In the genomic region with DNA sequence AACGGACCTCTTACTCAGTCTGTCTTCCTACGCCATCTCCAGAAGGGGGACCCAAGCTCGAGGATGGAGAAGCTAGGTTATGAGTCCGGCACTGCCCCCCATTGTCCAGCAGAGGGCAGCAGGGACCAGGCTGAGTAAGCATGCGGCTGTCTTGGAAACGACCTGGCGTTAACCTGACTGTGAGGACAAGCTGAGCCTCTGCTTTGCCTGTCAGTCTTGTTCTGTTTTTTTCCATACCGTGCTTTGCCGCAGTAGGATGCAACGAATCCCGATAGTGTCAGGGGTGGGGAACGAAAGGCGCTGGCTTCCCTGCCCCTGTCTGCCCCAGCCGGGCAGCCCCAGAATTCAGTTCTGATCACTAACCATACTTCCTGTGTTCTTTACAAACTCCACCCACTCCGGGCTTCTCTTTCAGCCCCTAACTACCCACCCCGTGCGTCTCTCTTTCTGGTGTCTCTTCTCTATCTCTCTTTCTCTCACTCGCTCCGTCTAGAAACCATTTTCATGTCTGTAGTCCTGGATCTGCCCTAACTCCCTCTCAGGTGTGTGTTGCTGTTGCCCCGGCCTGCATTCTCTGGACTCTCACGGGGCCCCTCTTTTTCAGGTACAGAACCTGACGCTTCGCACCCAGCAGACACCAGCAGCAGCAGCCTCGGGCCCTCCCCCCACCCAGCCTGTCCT, we compare ENCODE assay signal across 8 mouse cellular contexts. TPM values are rescaled to one million over a fixed set of nuclear protein-coding genes. Genes with fewer than 3 reads are reported as not detected.
DNase-seq lines count a peak whose midpoint lies in the region; ATAC-seq and TF ChIP-seq lines count a peak whose summit lies in the region.

No protein-coding gene starts in this region.

- no peak for TF ChIP-seq POLR2A in limb, embryonic 14.5 days (IDR thresholded peaks at IDR 0.05; ENCODE audit: borderline replicate concordance, extremely low read depth, insufficient read depth, insufficient read length)

- peak overlapping the region; percentile 62 for H3K4me2 ChIP-seq in embryonic facial prominence, embryonic 14.5 days (ENCODE audit: low read depth, low read length)
- peak overlapping the region; percentile 39 for H3K4me2 ChIP-seq in limb, embryonic 14.5 days (replicated peaks; ENCODE audit: low read depth, low read length, severe bottlenecking)

- no peaks in the 10 kb centered on the region for H3K9me3 ChIP-seq in embryonic facial prominence, embryonic 14.5 days (ENCODE audit: control insufficient read depth, low read length)
- H3K9me3 ChIP-seq in limb, embryonic 14.5 days (ENCODE audit: control insufficient read depth, low read length) = no peaks in the 10 kb centered on the region

- peak overlapping the region; percentile 32 for H3K9ac ChIP-seq in embryonic facial prominence, embryonic 14.5 days (ENCODE audit: low read depth, low read length)
- no peak overlapping the region for H3K9ac ChIP-seq in limb, embryonic 14.5 days (ENCODE audit: low read depth, low read length, severe bottlenecking)

- H3K4me3 ChIP-seq in embryonic facial prominence, embryonic 14.5 days (ENCODE audit: low read depth, low read length) = peak overlapping the region; percentile 31
- no peak overlapping the region for H3K4me3 ChIP-seq in limb, embryonic 14.5 days (replicated peaks; ENCODE audit: low read length)

- H3K27ac ChIP-seq in embryonic facial prominence, embryonic 14.5 days (replicated peaks; ENCODE audit: low read depth, low read length) = peak overlapping the region; percentile 65
- H3K27ac ChIP-seq in limb, embryonic 14.5 days (replicated peaks; ENCODE audit: low read depth, low read length) = no peak overlapping the region

- H3K36me3 ChIP-seq in embryonic facial prominence, embryonic 14.5 days (ENCODE audit: control insufficient read depth, insufficient read depth, low read length) = no peaks in the 10 kb centered on the region
- H3K36me3 ChIP-seq in limb, embryonic 14.5 days (ENCODE audit: control insufficient read depth, insufficient read depth, low read length) = no peaks in the 10 kb centered on the region; the same call in 1 of the 2 replicates

- H3K27me3 ChIP-seq in embryonic facial prominence, embryonic 14.5 days (replicated peaks; ENCODE audit: control insufficient read depth, insufficient read depth, low read length) = no peaks in the 10 kb centered on the region
- H3K27me3 ChIP-seq in limb, embryonic 14.5 days (ENCODE audit: control insufficient read depth, insufficient read depth, low read length) = no peaks in the 10 kb centered on the region

- peak; percentile 97 for DNase-seq in 3T3-L1 (ENCODE audit: low read depth, low spot score)
- DNase-seq in adrenal gland, postnatal 4 days (ENCODE audit: low spot score in 2 of 2) = peak; percentile 71 to 86
- peak; percentile 96 for DNase-seq in embryonic facial prominence, embryonic 14.5 days (ENCODE audit: low spot score)
- peak; percentile 94 for DNase-seq in heart, adult 8-10 months (ENCODE audit: low spot score)
- peak; percentile 96 for DNase-seq in kidney, adult 9 months
- DNase-seq in limb, embryonic 14.5 days (ENCODE audit: low spot score) = peak; percentile 92
- DNase-seq in monocyte, adult 2 months (ENCODE audit: low read depth in 1 of 2, low spot score in 2 of 2) = peak; percentile 71 to 81
- peak; percentile 84 to 87 for DNase-seq in spleen, postnatal 36 days (ENCODE audit: low spot score in 2 of 2)

- H3K4me1 ChIP-seq in embryonic facial prominence, embryonic 14.5 days (ENCODE audit: control insufficient read depth, insufficient read depth, low read length) = peaks cover 36% of the 10 kb centered on the region
- peaks cover 27% of the 10 kb centered on the region for H3K4me1 ChIP-seq in limb, embryonic 14.5 days (ENCODE audit: control insufficient read depth, insufficient read depth, low read length)

- ATAC-seq in embryonic facial prominence, embryonic 14.5 days (ENCODE audit: low read depth) = peak; percentile 74
- ATAC-seq in limb, embryonic 14.5 days (ENCODE audit: low FRiP score, low read depth) = peak; percentile 62

- WGBS in embryonic facial prominence, embryonic 14.5 days = 4% methylated on average over 24 of the region's 24 CpGs
- 15% methylated on average over 24 of the region's 24 CpGs for WGBS in limb, embryonic 14.5 days

RNA-seq across cellular contexts. Expression of a gene that starts 43.6 kb away (rescaled TPM):
- under 1 TPM; 0.34 to 0.70 TPM for total RNA-seq in adrenal gland, postnatal 4 days (2021)
- polyA plus RNA-seq in embryonic facial prominence, embryonic 14.5 days (2014; fragmentation: Nextera tagmentation; extraction: Ambion mirVana) = 0.13 TPM in 2 replicates
- total RNA-seq in heart, adult 8-10 months (2022) = under 1 TPM in 2 of 4 experiments, not detected in 2; 0.09 to 0.11 TPM
- 1.7 and 2.1 TPM in 2 replicates for polyA plus RNA-seq in limb, embryonic 14.5 days (2012; rRNA removed)
- 0.15 and 0.39 TPM in 2 replicates for polyA plus RNA-seq in limb, embryonic 14.5 days (2014; fragmentation: Nextera tagmentation; extraction: Ambion mirVana)

RNA-seq across cellular contexts. Expression of a gene that starts 57.1 kb away (rescaled TPM):
- total RNA-seq in adrenal gland, postnatal 4 days (2021) = 10 to 100 TPM; 91.8 to 95.1 TPM
- 51.0 and 55.1 TPM in 2 replicates for polyA plus RNA-seq in embryonic facial prominence, embryonic 14.5 days (2014; fragmentation: Nextera tagmentation; extraction: Ambion mirVana)
- 10 to 100 TPM; 26.8 to 38.7 (median 30.2) TPM for total RNA-seq in heart, adult 8-10 months (2022)
- 103 and 120 TPM in 2 replicates for polyA plus RNA-seq in limb, embryonic 14.5 days (2012; rRNA removed)
- polyA plus RNA-seq in limb, embryonic 14.5 days (2014; fragmentation: Nextera tagmentation; extraction: Ambion mirVana) = 69.8 and 73.7 TPM in 2 replicates
